Mouse (Mus musculus): ENCODE measurements around the gene Gm20388.

The Gm20388 gene

DNA sequence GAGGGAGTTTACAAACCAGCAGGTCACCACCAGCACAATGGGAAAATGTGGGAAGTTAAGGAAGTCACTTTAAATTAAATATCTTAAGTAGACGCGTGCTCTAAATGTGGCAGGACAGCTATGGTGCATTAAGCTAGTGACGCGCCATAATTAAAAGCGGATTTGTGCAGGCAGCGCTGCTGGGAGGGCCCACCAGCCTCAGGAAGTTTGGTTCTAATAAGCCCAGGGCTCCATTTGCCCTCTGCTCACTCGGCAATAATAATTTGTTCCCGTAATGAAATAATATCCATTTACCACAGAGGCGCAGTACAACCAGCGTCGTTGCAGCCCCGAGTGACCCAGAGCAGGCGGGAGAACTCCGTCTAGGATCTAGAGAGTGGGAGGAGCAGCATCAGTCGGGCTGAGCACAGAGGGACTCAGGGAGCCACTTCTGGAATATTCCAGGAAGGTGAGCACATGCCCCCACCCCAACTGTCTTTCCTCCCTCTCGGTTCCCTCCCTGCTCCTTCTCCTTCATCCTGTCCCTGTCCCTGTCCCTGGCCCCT, 1040.1 kb downstream of the Gm20388 start:
- no peak for DNase-seq

- no peak for DNase-seq
These were observed 1048.8 kb downstream of the Gm20388 start for GRCm38 (mm10) chr8:120959470-120959891.

DNA sequence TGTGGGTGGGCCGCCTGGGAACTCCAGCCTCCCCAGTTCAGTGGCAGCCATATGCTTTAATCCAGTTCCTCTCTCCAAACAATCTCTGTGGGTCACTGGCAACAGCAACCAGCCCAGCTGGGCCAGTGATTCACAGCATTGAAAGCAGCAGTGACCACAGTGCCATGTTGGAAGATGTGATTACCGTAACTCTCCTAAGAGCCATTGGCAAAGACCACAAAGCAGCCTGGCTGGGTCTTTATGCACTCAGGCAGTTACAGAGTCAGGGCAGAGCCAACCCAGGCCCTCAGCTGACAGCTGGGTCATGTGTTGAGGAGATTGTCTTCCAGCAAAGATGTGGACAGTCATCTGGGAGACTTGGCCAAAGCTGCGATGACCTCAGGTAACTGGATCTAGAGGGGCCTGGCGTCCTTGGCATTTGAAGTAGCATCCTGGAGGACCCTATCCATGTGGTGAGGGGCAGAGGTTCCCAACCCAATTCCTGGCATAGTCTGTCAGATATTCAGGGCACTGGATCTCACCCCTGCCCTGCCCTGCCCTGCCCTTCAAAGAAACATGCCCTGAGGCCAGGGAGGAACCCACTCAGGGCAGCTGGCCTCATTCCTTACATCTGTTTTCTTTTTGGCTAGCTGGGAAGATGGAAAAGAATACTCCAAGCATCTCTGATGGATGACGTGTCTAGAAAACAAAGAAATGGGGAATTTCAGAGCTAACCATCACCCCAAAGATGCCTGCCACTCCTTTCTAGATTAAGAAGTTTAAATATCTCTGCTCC, 1052.2 kb downstream of the Gm20388 start:
- DNase-seq: no peak

DNA sequence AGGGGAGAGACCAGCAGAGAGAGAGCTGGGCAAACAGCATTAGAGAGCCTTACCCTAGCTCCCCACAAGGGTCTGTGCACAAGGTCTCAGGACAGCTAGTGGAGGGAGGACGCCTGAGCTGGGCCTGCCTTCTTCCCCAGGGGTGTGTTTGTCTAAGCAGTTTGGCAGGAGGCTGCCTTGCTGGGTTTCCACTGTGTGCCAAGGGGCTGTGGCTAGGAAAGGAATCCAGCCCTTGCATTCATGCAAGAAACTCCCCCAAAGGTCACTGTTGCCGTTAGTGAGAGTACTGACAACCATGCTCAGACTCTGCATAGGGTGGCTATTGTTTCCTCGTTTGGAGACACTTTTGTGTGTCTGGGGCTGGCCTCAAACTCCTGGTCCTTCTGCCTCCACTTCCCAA, 1055.9 kb downstream of the Gm20388 start:
- DNase-seq: no peak

- no peak for DNase-seq
These were observed 1057.7 kb downstream of the Gm20388 start for GRCm38 (mm10) chr8:120968308-120968707.

DNA sequence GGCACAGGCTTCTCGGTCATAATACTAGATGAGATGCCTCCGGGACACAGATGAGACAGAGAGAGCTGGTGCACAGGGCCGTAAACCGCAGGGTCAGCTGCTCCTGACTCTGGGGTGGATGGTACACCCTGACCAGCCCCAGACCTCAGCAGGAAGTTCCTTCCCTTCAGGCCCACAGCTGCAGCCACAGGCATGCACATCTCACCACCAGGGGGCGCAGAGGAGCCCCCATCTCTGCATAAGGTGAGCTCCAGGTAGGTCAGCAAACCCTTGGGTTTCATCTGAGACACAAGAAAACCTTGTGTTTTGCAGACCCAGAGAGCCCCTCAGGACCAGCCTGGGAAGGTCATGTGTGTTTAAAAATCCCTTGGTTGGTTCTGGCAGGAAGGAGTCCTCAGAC, 1059.7 kb downstream of the Gm20388 start:
- peak; percentile 54 for DNase-seq

DNA sequence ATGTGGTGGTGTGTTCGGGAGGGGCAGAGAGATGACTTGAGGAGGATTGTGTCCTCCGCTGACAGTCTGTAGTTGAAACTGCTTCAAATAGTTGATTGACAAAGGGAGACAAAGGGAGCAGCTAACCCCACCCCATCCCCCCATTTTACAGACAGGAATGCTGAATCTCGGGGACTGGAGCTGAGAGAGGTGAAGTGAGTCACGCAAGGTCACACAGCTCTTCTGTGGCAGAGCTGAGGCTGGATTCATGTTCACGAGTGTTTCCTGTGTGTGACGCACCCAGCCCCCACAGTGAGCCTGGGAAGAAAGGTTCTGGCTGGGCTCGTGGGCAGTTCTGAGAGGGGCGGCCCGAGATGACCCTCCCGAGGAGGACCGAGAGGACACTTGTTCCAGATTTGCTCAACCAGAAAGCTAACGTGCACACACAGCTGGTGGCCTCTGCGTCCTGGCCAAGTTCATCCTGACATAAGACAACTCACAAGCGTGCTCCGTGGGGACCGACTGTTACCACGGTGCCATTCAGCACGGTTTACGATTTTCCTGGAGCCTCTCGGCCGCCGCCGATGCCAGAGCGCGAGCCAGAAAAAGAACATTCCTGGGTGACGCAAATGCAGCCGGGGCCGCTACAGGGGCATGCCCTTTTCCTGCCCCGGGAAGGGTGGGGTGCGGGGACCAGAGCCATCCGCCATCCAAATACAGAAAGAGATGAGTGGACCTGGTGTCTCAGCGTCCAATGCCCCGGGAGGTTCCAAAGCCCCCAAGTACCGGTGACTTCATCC, 1061.2 kb downstream of the Gm20388 start:
- no peak for DNase-seq

GRCm38 (mm10) chr8:120973046-120973445, 1062.4 kb downstream of the Gm20388 start:
- no peak for DNase-seq

DNA sequence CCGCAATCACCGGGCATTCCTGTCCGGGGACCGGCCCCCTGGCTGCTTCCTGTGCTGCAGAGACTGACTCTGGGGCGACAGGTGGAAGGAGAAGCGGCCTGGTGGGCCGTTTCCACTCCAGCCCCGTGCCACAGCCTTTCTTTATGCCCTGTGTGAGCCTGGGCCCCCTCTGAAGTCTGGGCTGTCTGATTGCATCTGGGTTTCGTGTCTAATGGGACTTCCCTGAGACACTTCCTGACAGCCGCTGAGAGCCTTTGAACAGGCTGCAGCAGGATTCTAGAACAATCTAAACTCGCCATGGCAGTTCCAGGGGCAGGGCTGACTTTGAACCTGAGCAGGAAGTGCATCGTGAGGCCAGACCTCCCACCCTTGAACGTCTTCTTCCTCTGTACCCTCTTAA, 1066.5 kb downstream of the Gm20388 start:
- DNase-seq: no peak

DNA sequence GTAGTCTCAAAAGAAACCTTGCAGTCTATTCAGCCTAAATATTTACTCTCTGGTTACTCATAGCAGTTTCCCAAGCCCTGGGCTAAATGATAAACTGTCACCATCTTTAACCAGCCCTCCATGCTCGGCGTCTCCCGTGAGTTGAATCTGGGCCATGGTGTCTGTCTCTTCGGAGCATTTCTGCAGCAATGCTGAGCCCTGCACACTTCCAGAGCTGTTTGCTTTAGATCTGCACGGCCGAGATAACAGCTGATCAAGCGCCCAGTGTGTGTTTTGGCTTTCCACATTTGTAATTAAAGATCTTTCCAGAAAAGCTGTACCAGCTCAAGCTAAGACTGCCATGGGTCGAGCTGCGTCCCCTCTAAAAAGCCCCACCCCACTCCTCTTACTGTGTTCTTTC, 1068.6 kb downstream of the Gm20388 start:
- DNase-seq: no peak

- DNase-seq: no peak
These were observed 1070.3 kb downstream of the Gm20388 start for GRCm38 (mm10) chr8:120980948-120981347.

- DNase-seq: no peak
These were observed 1074.2 kb downstream of the Gm20388 start for GRCm38 (mm10) chr8:120984888-120985287.

DNA sequence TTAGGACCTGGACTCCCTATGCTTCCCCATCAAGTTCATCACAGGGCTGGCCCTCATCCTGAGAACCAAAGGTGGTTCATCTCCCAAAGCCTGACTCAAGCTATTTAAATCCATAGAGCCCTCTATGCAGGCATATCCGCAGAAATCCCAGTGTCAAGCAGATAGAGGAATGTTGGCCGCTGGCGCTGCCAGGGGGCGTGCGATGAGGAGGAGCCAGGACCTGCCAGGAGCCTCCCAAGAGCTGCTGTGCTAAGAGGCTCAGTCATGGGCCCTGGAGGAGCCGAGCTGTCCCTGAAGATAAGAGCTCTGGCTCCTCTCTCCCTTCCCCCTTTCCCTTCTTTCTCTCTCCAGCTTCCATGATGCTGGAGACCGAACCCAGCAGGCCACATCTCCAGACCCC, 1075.4 kb downstream of the Gm20388 start:
- no peak for DNase-seq

DNA sequence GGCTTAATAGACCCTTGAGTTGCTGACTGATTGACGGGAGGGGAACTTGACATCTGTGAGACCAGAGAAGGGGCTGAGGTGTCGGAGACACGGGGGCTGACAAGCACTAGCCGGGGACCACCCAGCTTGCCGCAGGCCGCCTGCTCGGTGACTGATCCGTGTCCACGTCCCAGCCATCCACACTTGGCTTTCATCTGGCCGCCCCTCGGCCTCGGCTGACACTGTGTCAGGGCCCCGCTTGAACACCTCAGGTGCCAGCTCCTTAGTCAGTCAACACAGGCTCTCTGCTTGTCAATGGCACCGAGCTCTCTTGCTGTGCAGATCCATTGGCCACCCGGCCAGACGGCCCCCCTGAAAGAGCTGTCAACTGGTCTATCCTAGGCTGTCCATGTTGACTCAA, 1083.1 kb downstream of the Gm20388 start:
- no peak for DNase-seq

GRCm38 (mm10) chr8:120995424-120995823, 1084.8 kb downstream of the Gm20388 start:
- no peak for DNase-seq

- no peak for DNase-seq
These were observed 1086.4 kb downstream of the Gm20388 start for GRCm38 (mm10) chr8:120996905-120997581.

DNA sequence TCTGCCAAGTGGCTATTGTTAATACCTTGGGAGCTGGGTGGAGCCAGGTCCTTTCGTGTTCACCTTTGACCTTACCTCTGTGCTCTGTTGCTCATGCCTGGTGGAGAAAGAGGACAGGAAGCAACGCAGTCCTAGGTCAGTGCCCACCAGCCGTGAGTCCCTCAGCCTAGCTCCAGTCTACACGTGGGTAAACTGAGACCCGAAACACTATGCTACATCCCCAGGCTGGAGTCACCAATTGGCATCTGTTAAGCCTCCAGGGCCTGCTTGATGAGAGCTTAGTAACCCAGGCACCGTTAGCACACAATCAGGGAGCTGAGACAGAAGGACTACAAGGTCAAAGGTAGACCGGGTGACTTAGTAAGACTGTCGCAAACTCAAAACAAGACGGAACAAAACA, 1087.3 kb downstream of the Gm20388 start:
- DNase-seq: no peak

DNA sequence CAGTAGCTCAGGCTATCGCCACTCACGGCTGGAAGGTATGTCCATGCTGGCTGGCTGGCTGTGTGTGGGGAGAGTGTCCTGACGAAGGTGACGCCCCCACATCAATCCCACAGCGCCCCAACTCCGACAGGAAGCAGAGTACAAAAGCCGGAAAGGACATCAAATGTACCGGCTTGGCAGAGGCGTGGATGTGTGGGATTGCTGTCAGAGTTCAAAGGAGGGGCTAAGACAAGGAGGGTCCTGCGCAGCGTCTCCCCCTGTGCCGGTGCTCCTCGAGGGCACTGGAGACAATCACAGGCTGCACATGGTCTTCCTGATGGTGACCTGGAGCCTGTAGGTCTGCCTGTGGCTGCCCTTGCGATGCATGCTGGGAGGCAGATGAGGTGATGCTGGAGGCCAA, 1088.3 kb downstream of the Gm20388 start:
- DNase-seq: no peak

DNA sequence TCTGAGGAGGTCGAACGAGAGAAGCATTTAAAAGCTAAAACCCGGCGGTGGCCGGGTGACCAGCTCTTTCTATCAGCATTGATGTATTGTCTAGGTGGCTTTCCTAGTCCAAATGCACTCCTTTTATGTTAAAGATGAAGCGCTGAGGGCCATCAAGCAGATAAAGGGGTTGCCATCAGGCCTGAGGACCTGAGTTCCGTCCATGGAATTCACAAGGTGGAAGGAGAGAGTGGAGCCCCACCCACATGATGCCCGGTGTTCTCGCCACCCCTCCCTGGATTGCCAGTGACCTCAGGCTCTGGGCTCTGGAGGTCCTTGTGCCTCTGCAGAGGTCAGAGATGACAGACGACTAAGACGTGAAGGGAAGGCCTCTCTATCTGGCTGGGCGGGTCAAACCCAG, 1091.3 kb downstream of the Gm20388 start:
- DNase-seq: no peak

- DNase-seq: no peak
These were observed 1092.4 kb downstream of the Gm20388 start for GRCm38 (mm10) chr8:121002871-121003539.

GRCm38 (mm10) chr8:121003639-121004038, 1093.0 kb downstream of the Gm20388 start:
- DNase-seq: no peak

- DNase-seq: no peak
These were observed 1102.7 kb downstream of the Gm20388 start for GRCm38 (mm10) chr8:121013318-121013717.

DNA sequence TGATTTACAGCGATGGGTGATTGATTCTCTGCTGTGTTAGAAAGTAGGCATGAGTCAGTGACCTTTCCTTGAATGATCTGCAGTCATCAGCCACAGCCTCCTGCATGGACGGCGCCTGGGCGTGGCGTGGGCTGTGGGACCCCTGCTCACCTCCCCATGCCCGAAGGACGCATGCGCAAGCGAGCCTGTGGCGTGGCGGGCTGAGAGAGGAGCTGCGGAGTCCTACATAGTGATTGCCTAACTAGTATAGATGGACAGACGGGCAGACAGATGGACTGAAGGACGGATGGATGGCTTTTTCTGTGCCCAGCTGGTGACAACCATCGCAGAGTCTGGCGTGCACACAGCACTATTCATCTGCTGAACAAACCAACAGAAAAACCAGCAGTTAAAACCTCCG, 1106.0 kb downstream of the Gm20388 start:
- DNase-seq: no peak

All from liver (tissue).